Mouse (Mus musculus): ENCODE results near the gene Dok3.

Dok3 gene

DNA sequence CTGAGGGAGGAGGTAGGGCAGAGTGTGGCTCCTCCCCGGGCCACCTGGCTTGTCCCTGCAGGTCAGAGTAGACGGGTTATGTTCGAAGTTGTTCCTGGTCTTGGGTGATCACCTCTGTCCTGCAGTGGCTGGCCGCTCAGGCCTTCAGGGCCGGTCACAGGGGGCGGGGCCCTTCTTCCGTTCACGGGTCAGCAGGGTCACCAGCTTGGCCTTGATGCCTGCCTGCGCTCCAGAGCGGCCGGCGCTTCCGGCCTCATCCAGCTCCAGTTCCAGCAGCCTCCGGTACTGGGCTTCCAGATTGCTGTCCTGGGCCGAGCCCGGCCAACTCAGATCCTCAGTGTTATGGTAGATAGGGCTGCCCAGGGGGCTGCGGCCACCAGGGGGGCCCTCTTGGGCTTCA lies 5.8 kb downstream of the Dok3 start:
- ChIA-PET POLR2A (interaction anchor here (0.6 to 4.3 kb wide), 27 partner anchors 9 to 311 kb away, joined by 3 to 22 read pairs (median 3); partner anchors contain the start of genes Ddx41 (in 2 of the 4), Grk6 (in 2 of the 4), Pdlim7 (in 1 of the 4) and Prr7 (in 1 of the 4)), CTCF (interaction anchor here in 3 of 4 experiments (0.7 to 2.4 kb wide), 9 partner anchors 9 to 16 kb away, joined by 3 to 9 read pairs (median 4); partner anchors contain the start of gene Ddx41 (in 2 of the 3))

DNA sequence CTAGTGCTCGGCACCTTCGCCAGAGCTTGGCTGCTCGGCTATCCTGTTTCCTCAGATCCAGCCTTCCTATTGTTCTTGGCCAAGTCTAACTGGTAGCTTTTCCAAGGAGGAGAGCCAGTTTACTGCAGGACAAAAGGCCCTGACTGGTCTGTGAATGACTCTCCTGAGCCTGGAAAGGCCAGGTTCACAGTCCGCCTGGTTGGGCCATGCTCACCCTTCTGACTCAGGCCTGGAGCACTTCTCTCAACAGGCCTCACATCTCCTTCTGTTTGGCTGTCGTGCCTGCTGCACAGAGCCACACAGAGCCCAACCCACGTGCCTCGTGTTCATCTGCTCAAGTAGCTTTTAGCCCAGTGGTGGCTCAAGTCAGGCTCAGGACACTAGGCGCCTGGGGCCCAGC lies 6.4 kb downstream of the Dok3 start:
- ChIA-PET CTCF (interaction anchor here (0.5 to 2.4 kb wide), 11 partner anchors 8 to 287 kb away, joined by 3 to 9 read pairs (median 4); partner anchors contain the start of gene Ddx41 (in 2 of the 4)), POLR2A (interaction anchor here (0.6 to 4.3 kb wide), 25 partner anchors 8 to 311 kb away, joined by 3 to 22 read pairs (median 3); partner anchors contain the start of genes Ddx41 (in 2 of the 4), Grk6 (in 2 of the 4), Pdlim7 (in 1 of the 4) and Prr7 (in 1 of the 4))

DNA sequence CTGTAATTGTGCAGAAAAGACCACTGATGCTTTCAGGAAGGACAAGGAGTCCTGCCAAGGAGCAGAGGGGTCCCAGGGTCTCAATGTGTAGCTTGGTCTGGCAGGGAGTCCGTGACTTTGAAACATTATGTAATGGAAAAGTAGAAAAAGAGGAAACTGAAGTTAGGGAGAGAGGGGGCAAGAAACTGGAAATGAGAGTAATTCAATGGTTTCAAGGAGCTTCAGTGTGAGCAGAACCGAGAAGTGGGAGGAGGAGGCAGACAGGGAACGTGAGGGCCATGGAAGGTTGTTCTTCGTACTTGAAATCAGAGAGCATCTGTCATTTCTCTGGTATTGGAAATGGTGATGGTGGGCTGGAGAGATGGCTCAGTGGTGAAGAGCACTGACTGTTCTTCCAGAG lies 9.5 kb downstream of the Dok3 start:
- POLR2A ChIA-PET, result interaction anchor here in 1 of 4 experiments (0.7 to 2.1 kb wide), 5 partner anchors 8 to 90 kb away, joined by 3 to 10 read pairs (median 3); partner anchors contain the start of gene Ddx41
- CTCF ChIA-PET, result interaction anchor here in 1 of 4 experiments (1.7 kb wide), 1 partner anchor 11 kb away, joined by 5 read pairs; no protein-coding TSS in a partner anchor

DNA sequence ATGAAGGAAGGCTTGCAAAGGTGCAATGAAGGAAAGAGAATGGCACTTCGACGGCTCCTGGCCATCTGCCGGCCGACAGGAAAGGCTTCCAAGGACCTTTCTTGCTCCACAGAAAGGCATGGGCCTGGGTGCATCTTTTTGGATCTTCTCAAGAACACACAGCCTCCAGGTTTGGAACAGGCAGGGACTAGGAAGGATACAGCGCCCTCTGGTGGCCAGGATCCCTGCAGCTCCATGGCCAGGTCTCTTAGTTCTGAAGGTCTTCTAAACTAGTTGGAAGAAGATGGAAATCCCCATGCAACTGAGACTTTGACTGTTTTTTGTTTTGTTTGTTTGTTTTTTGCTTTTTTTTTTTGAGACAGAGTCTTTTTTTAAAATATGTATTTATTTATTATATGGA lies 12.1 kb downstream of the Dok3 start:
- ChIA-PET POLR2A (interaction anchor here in 3 of 4 experiments (0.7 to 1.7 kb wide), 7 partner anchors 9 to 374 kb away, joined by 3 to 5 read pairs (median 3); partner anchors contain the start of gene Ddx41 (in 1 of the 3)), CTCF (interaction anchor here (0.6 to 1.5 kb wide), 43 partner anchors 8 to 717 kb away, joined by 3 to 15 read pairs (median 3); partner anchors contain the start of genes Ddx41 (in 2 of the 4), Dok3 (in 2 of the 4) and Fgfr4 (in 1 of the 4))

DNA sequence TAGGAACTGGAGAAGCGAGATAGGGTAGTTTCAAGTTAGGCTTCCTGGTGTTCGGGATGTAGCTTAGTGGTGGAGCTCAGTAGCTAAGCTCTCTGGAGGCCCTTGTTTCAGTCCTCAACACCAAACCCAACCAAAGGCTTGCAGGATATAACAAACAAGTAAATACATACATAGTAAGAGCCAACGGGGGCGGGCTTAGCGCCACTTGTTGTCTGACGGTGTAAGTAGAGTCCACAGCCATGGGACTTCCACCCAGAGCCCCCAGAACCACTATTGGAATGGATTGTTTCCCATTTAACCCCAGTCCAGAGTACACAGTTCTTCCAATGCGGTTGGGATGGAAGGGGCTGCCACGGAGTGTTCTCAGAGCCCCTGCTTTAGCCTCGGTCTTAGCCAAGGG lies 15.3 kb downstream of the Dok3 start:
- POLR2A ChIA-PET, result interaction anchor here in 2 of 4 experiments (0.6 to 1.5 kb wide), 9 partner anchors 9 to 265 kb away, joined by 3 to 5 read pairs (median 3); partner anchors contain the start of gene Ddx41 (in 1 of the 2)

DNA sequence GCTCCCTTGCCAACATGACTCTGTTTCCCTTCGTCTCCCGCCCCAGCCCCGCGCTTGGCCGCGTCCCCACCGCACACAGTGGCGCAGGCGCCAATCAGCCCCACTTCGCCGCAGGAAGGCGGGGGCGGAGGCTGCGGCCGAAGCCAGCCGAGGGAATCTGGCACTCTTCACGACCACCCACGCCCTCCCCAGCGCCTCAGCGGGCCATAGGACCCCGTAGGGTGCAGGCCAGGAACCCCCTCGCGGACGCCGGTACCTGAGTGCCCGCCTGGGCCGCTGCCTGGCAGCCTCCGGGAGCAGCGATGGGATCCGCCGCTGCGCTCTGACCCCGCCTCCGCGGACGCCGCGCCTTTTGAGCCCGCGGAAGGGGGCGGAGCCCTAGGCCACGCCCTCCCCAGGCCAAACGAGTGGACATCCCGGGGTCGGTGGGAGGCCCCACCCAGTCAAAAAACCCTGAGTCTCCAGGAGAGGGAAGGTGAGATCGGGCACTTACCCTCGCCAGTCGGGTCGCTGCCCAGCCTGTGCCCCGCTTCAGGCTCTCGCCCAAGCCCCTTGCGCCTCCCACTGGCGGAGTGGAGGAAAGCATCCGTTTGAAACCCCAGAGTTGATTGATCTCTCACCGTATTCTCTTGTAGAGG lies 15.9 kb downstream of the Dok3 start, which contains the start of gene Pdlim7:
Gene Pdlim7 (minus strand): TSS at position 566 of the 638 bp plus-strand sequence.
- POLR2A ChIA-PET, result interaction anchor here in 2 of 4 experiments (0.6 to 2.9 kb wide), 12 partner anchors 10 to 323 kb away, joined by 3 to 10 read pairs (median 4); partner anchors contain the start of genes B230219D22Rik (in 1 of the 2), Ddx41 (in 1 of the 2) and Grk6 (in 1 of the 2)
- CTCF ChIA-PET, result interaction anchor here in 2 of 4 experiments (0.7 to 1.6 kb wide), 11 partner anchors 9 to 186 kb away, joined by 3 to 7 read pairs (median 4); partner anchors contain the start of gene Ddx41 (in 1 of the 2)

More for the DNA sequence above, 15.3 kb downstream of the Dok3 start:
- CTCF ChIA-PET, result interaction anchor here in 2 of 4 experiments (0.7 to 1.6 kb wide), 11 partner anchors 9 to 186 kb away, joined by 3 to 7 read pairs (median 4); partner anchors contain the start of gene Ddx41 (in 1 of the 2)

DNA sequence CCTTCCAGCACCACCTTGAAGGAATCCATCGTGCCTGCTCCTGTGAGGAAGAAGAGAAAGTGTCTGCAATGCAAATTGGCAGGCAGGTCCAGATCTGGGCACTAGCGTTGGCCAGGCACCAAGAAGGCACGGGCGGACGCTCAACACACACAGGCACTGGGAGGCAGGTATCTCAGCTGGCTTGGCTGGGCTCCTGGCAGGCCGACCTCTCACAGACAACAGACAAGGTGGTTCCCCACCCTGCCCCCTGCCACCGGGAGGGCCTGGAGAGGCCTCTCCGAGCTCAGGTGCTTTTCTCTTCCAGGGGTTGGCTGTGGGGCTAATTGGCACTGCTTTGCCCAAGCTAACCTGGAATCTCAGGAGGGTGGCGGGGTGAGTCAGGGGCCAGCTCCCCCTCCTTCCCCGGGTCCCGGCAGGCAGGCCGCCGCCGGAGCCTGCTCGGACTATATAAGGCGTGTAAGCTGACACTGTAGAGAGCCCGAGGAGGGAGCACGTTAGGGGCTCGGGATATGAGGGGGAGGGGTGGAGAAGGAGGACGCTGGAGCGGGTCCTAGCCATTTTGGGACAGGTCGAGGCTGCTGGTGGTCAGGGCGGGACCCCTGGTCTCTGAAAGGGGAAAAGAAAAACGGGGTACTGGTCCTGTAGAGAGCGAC lies 16.6 kb downstream of the Dok3 start:
- ChIA-PET POLR2A (interaction anchor here in 3 of 4 experiments (0.6 to 2.9 kb wide), 20 partner anchors 8 to 322 kb away, joined by 3 to 10 read pairs (median 4); partner anchors contain the start of genes B230219D22Rik (in 1 of the 3), Ddx41 (in 1 of the 3) and Grk6 (in 1 of the 3)), CTCF (interaction anchor here in 3 of 4 experiments (0.9 to 1.4 kb wide), 6 partner anchors 10 to 95 kb away, joined by 3 to 4 read pairs (median 3); partner anchors contain the start of gene Ddx41 (in 1 of the 3))

DNA sequence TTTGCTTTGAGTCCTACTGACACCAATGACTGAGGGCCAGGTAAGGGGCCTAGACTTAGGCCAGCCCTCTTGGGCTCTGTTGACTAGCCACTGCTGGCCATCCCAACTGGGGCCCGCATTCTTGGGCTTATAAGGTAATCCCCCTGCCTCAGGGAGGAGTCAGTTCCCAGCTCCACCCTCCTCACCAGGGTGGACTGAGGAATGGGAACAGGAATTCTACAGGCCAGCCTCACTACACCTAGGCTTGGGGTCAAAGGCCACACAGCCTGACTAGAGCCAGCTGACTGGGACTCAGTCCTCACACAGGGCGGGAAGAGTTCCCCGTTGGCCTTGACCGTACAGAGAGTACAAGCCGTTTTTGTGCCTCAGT lies 17.6 kb downstream of the Dok3 start:
- ChIA-PET CTCF (interaction anchor here in 2 of 4 experiments (1.0 to 2.2 kb wide), 5 partner anchors 11 to 114 kb away, joined by 3 to 5 read pairs (median 3); partner anchors contain the start of gene Slc34a1 (in 1 of the 2)), POLR2A (interaction anchor here in 2 of 4 experiments (1.0 to 2.9 kb wide), 12 partner anchors 9 to 67 kb away, joined by 3 to 10 read pairs (median 4); partner anchors contain the start of genes Ddx41 (in 1 of the 2), Dok3 (in 1 of the 2) and Grk6 (in 1 of the 2))

DNA sequence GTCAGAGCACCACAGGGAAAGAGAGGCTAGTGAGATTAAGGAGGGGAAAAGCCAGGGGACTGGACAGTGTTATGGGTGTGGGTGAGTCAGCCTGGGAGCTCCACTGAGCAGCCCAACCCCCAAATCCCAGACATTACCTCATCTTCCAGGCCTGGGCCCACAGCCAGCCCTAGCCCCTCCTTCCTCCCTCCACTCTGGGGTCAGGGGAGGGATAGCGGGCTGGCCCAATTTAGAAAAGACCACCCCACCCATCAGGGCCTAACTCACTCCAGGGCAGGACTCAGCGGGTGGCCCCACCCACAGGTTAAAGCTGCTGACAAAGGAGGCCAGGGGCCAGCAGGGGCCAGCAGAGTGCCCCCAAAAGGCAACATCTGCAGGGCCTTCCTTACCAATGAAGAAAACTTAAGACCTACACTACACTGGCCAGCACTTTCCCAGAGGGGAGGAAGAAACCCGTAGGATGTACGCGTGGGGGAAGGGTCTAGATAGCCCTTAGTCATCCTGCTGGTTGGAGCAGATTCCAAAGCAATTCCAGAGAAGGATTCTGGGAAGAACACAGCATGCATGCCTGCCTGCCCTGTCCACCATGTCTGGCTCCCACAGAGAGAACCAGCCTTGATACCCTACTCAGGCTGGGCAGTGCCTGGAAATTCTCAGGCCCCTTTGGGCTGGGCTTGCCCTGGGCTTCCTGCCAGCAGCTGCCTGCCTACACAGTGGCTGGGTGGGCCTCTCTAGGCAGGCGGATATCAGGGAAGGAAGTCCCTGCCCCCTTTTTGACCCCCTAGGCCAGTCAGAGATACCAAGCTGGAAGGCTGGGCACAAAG lies 18.2 kb downstream of the Dok3 start:
- ChIA-PET CTCF (interaction anchor here in 2 of 4 experiments (0.6 to 2.2 kb wide), 7 partner anchors 12 to 113 kb away, joined by 3 to 5 read pairs (median 3); partner anchors contain the start of genes Dbn1 (in 1 of the 2) and Slc34a1 (in 1 of the 2)), POLR2A (interaction anchor here in 2 of 4 experiments (0.6 to 2.9 kb wide), 16 partner anchors 9 to 172 kb away, joined by 3 to 10 read pairs (median 4); partner anchors contain the start of genes Grk6 (in 2 of the 2), Ddx41 (in 1 of the 2) and Dok3 (in 1 of the 2))

DNA sequence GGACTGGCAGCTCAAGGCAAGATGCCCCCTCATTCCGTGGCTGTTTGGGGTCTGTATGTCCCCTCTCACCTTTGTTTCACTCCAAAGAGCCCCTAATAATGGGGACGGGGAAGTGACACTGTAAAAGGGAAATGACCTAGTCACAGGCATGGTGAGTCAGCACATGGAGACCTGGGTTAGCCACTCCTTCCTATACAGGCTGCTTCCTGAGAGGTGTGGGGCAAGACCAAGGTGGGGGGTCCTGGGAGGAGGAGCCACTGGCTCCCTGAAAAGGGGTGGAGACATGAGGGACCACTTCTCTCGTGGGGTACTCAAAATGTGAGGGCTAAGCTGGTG lies 18.8 kb downstream of the Dok3 start:
- ChIA-PET POLR2A (interaction anchor here in 3 of 4 experiments (0.6 to 2.9 kb wide), 14 partner anchors 8 to 171 kb away, joined by 3 to 10 read pairs (median 4); partner anchors contain the start of genes Grk6 (in 2 of the 3), Dok3 (in 1 of the 3) and Prr7 (in 1 of the 3)), CTCF (interaction anchor here in 2 of 4 experiments (0.6 to 2.2 kb wide), 5 partner anchors 23 to 105 kb away, joined by 3 to 5 read pairs (median 4); partner anchors contain the start of gene Dbn1 (in 1 of the 2))

DNA sequence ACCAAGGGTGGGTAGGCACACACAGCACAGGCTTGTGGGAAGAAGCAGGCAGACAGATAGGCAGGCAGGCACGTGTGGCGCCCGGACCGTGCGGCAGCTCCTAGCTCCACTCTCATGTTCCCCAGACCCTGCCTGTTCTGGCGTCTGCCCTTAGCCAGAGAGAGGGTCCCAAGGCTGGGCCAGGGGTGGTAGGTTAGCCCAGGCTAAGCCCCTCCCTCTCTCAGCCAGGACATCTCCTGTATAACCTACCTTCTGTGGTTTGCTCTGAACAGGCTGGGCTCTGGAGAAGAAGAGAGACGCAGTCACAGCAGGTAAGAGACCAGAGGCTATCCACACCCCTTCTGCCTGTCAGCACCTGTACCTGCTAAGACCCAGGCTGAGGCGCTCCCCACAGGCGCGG lies 20.6 kb downstream of the Dok3 start:
- CTCF ChIA-PET, result interaction anchor here in 3 of 4 experiments (0.5 to 2.5 kb wide), 11 partner anchors 8 to 193 kb away, joined by 3 to 15 read pairs (median 4); partner anchors contain the start of genes Dbn1 (in 1 of the 3) and Ddx41 (in 1 of the 3)
- POLR2A ChIA-PET, result interaction anchor here in 2 of 4 experiments (0.9 to 1.9 kb wide), 7 partner anchors 8 to 184 kb away, joined by 3 to 5 read pairs (median 3); partner anchors contain the start of genes B230219D22Rik (in 1 of the 2) and Grk6 (in 1 of the 2)

DNA sequence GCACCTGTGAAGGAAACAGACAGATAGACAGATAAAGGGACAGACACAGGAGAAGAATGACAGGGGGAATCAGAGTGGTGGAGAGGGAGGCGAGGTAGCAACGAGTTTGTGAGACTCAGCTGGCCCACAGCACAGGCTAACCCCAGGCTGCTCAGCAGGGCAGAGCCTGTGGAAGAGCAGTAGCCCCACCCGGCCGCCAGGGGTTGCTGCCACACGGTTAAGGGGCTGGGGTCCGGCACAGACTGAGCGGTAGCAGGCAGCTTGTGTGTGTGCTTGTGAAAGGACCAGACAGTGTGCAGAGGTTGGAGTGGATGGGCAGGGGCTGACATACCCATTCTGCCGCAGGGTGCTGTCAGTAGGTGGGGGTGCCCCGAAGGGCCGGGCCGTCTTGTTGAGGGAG lies 21.2 kb downstream of the Dok3 start:
- ChIA-PET POLR2A (interaction anchor here in 3 of 4 experiments (0.7 to 1.9 kb wide), 6 partner anchors 9 to 63 kb away, joined by 3 to 5 read pairs (median 4); partner anchors contain the start of gene Grk6 (in 1 of the 3)), CTCF (interaction anchor here (0.5 to 2.5 kb wide), 19 partner anchors 9 to 932 kb away, joined by 3 to 15 read pairs (median 3); partner anchors contain the start of genes Dbn1 (in 1 of the 4), Ddx41 (in 1 of the 4) and Prr7 (in 1 of the 4))

DNA sequence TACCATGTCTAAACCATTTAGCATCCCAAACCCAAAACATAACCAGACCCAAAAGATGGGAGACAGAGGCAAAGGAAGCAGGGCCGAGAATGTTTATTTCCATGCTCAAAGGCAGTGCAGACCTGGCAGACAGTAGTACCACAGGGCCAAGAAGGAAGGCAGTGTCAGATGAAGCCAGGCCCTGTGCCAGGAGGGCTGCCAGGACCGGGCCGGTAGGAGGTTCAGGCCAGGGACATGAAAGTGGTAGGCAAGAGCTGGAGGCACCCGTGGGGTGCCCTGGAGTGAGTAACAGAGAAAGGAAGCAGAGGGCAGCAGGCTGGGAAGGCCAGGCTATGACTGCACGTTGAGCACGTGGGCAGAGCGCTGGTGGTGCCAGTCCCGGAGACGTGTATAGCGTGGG lies 22.4 kb downstream of the Dok3 start:
- ChIA-PET CTCF (interaction anchor here in 3 of 4 experiments (0.6 to 2.5 kb wide), 5 partner anchors 10 to 852 kb away, joined by 3 to 15 read pairs (median 3); no protein-coding TSS in a partner anchor), POLR2A (interaction anchor here in 2 of 4 experiments (0.8 to 1.8 kb wide), 3 partner anchors 9 to 18 kb away, joined by 4 to 5 read pairs (median 4); no protein-coding TSS in a partner anchor)

DNA sequence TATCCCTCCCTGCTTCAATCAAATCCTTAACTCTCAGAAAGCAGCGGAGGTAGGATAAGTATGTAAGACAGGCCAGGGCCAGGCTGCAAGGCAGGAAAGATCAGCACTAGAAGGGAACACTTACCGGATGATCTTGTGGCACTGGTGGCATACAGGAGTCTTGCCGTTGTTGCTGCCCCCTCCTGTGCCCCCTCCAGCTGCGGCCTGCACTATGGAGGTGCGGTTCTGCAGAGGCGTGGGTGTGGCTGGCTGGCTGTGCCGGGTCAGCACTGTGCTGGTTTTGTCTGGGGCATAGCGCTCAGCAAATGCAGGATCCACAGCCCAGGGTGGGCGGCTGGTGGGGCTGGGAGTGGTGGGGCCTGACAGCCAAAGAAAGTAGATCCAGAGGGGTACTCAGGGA lies 23.3 kb downstream of the Dok3 start:
- POLR2A ChIA-PET, result no interaction called here

DNA sequence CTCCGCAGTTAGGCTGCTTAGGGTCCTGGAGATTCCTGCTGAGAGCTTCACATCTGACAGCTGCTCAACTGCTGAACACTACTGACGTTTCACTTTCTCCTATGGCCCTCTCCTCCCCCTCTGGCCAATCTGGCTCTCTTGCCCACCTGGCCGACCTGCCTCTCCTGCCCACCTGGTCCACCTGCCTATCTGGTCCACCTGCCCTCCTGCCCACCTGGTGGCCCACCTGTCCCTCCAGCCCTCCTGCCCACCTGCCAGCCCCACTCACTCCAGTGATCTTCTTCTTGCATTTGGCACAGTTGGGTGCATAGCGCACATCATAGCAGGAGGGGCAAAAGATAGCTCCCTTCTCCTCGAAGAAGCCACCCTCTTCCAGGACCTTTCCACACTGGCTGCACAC lies 24.7 kb downstream of the Dok3 start:
- ChIA-PET POLR2A (interaction anchor here in 1 of 4 experiments (0.6 to 0.9 kb wide), 3 partner anchors 8 to 267 kb away, joined by 3 read pairs; no protein-coding TSS in a partner anchor), CTCF (interaction anchor here in 1 of 4 experiments (1.4 kb wide), 1 partner anchor 32 kb away, joined by 3 read pairs; the partner anchor contains the start of gene Ddx41)

More for the DNA sequence above, 23.3 kb downstream of the Dok3 start:
- CTCF ChIA-PET, result interaction anchor here in 2 of 4 experiments (0.6 to 2.5 kb wide), 3 partner anchors 11 to 616 kb away, joined by 3 to 15 read pairs (median 3); no protein-coding TSS in a partner anchor

DNA sequence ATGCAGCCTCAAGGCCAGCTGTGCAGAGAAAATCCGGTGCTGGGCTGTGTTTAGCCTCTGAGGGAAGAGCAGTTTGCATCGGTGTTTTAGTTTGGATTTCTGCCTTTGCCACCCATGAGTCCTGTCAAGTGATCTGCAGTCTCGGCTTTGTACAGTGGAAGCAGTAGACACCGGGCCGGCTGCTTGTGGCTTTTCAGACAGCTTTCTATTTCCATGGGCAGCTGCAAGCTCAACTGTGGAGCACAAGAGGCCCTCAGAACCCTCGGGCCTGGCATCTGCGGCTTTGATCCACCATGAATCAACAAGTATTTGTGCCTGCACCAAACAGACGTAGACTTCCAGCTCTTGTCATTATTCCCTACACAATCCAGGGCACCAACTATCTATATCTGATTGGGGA lies 26.7 kb downstream of the Dok3 start:
- ChIA-PET CTCF (interaction anchor here in 1 of 4 experiments (1.0 kb wide), 1 partner anchor 110 kb away, joined by 3 read pairs; no protein-coding TSS in a partner anchor), POLR2A (interaction anchor here in 2 of 4 experiments (0.6 to 2.0 kb wide), 4 partner anchors 9 to 363 kb away, joined by 3 to 10 read pairs (median 5); no protein-coding TSS in a partner anchor)
